Mouse (Mus musculus) C2C12 (cell line): Measurements from ENCODE around the gene Slc9a7. TPM values are rescaled to one million over a fixed set of nuclear protein-coding genes. Genes with fewer than 3 reads are reported as not detected.

Experiments
- H3K27me3 ChIP-seq: one replicate; pipeline ENCODE4 v1.6.1; 2011; ENCODE audit not compliant: control insufficient read depth, insufficient read depth, insufficient read length
- H3K36me3 ChIP-seq: one replicate; pipeline ENCODE4 v1.6.1; 2011; ENCODE audit not compliant: control insufficient read depth, insufficient read depth
- H3K4me3 ChIP-seq: one replicate; pipeline ENCODE4 v1.5.1; 2011; ENCODE audit warnings: mild to moderate bottlenecking, control low read depth; ENCODE audit not compliant: poor library complexity, insufficient read depth, severe bottlenecking
- H3K79me2 ChIP-seq: one replicate; pipeline ENCODE4 v1.6.1; 2011; ENCODE audit not compliant: control insufficient read depth, insufficient read depth
- H3K79me3 ChIP-seq: one replicate; pipeline ENCODE4 v1.6.1; 2011; ENCODE audit warnings: low read depth, control low read depth
- H3ac ChIP-seq: one replicate; pipeline ENCODE3; 2011; ENCODE audit warnings: low read depth; ENCODE audit not compliant: control insufficient read depth, insufficient read length
- CEBPB ChIP-seq: IDR thresholded peaks from one replicate; pipeline ENCODE4 v1.6.1; 2011; ENCODE audit warnings: low read depth, mild to moderate bottlenecking, control low read depth, moderate library complexity
- CTCF ChIP-seq: IDR thresholded peaks from one replicate; pipeline ENCODE4 v1.5.1; 2011; ENCODE audit not compliant: control insufficient read depth, insufficient read depth, insufficient read length
- FOSL1 ChIP-seq: IDR thresholded peaks from one replicate; pipeline ENCODE4 v1.8.0; 2011; ENCODE audit warnings: mild to moderate bottlenecking, low read length; ENCODE audit not compliant: poor library complexity, insufficient read depth, severe bottlenecking
- MAX ChIP-seq: IDR thresholded peaks from one replicate; pipeline ENCODE4 v1.6.1; 2011; ENCODE audit warnings: mild to moderate bottlenecking, control low read depth
- MYOD1 ChIP-seq: IDR thresholded peaks from one replicate; pipeline ENCODE4 v1.6.1; 2011; ENCODE audit warnings: low read depth; ENCODE audit not compliant: control insufficient read depth, insufficient read length
- MYOG ChIP-seq: IDR thresholded peaks from one replicate; pipeline ENCODE4 v1.6.1; 2011; ENCODE audit not compliant: control insufficient read depth, insufficient read length; ENCODE audit errors: extremely low read depth
- USF1 ChIP-seq: IDR thresholded peaks from one replicate; pipeline ENCODE4 v1.6.1; 2011; ENCODE audit warnings: low read depth, mild to moderate bottlenecking, control low read depth, moderate library complexity
- polyA plus RNA-seq: library from polyadenylated mRNA; unstranded; fragments of >200 nt; fragmentation: generic; extraction: Trizol; gene quantifications from one replicate; pipeline ENCODE4 v1.2.1, GENCODE M21; 2012; ENCODE audit warnings: missing spikeins

The Slc9a7 gene
- polyA plus RNA-seq, 1 experiment: 0.02 TPM

GRCm38 (mm10) chrX:20066636-20067035, 225.0 kb downstream of the Slc9a7 start:
- H3K36me3 ChIP-seq: no peaks in the 10 kb centered on the region

GRCm38 (mm10) chrX:20061764-20062480, 229.7 kb downstream of the Slc9a7 start:
- Histone ChIP-seq H3K36me3 (no peaks in the 10 kb centered on the region), H3K27me3 (no peaks in the 10 kb centered on the region), H3K79me3 (no peaks in the 10 kb centered on the region), H3K79me2 (no peaks in the 10 kb centered on the region), H3ac (no peak overlapping the region), H3K4me3 (no peak overlapping the region)
- TF ChIP-seq USF1: no peak
- no peak for TF ChIP-seq CTCF
- TF ChIP-seq FOSL1: no peak
- no peak for TF ChIP-seq MAX

More at GRCm38 (mm10) chrX:20066636-20067035, 225.0 kb downstream of the Slc9a7 start:
- H3K79me3 ChIP-seq: no peaks in the 10 kb centered on the region
- H3K4me3 ChIP-seq: no peak overlapping the region
- no peaks in the 10 kb centered on the region for H3K79me2 ChIP-seq
- H3ac ChIP-seq: no peak overlapping the region
- TF ChIP-seq MYOG (no peak), CTCF (no peak), MYOD1 (no peak), FOSL1 (no peak), MAX (no peak), CEBPB (no peak), USF1 (no peak)
- H3K27me3 ChIP-seq: no peaks in the 10 kb centered on the region

- H3K79me3 ChIP-seq: no peaks in the 10 kb centered on the region
- no peak overlapping the region for H3ac ChIP-seq
- TF ChIP-seq MAX (no peak), CEBPB (no peak)
- H3K36me3 ChIP-seq: no peaks in the 10 kb centered on the region
- peak overlapping the region; percentile 6 for H3K4me3 ChIP-seq
- no peaks in the 10 kb centered on the region for H3K79me2 ChIP-seq
- no peaks in the 10 kb centered on the region for H3K27me3 ChIP-seq
These were observed 230.8 kb downstream of the Slc9a7 start for GRCm38 (mm10) chrX:20060769-20061315.

GRCm38 (mm10) chrX:20060096-20060768, 231.4 kb downstream of the Slc9a7 start:
- no peak for TF ChIP-seq CTCF
- TF ChIP-seq MAX: no peak
- TF ChIP-seq CEBPB: no peak
- no peak for TF ChIP-seq MYOG
- TF ChIP-seq MYOD1: no peak
- TF ChIP-seq FOSL1: no peak
- TF ChIP-seq USF1: no peak
- no peaks in the 10 kb centered on the region for H3K79me3 ChIP-seq
- peak overlapping the region; percentile 32 for H3ac ChIP-seq
- no peaks in the 10 kb centered on the region for H3K36me3 ChIP-seq
- peak overlapping the region; percentile 6 for H3K4me3 ChIP-seq
- H3K79me2 ChIP-seq: no peaks in the 10 kb centered on the region
- no peaks in the 10 kb centered on the region for H3K27me3 ChIP-seq

- Histone ChIP-seq H3K79me2 (no peaks in the 10 kb centered on the region), H3ac (peak within 1 kb of the TSS; percentile 32), H3K4me3 (peak within 1 kb of the TSS; percentile 23), H3K36me3 (no peaks in the 10 kb centered on the region), H3K79me3 (no peaks in the 10 kb centered on the region), H3K27me3 (no peaks in the 10 kb centered on the region)
- TF ChIP-seq FOSL1: no peak
- no peak for TF ChIP-seq MAX
- no peak for TF ChIP-seq MYOG
- TF ChIP-seq CTCF: no peak
- no peak for TF ChIP-seq MYOD1
- TF ChIP-seq CEBPB: no peak
- TF ChIP-seq USF1: no peak
These were observed 232.1 kb downstream of the Slc9a7 start, which contains the start of gene Chst7 for GRCm38 (mm10) chrX:20059381-20059971. Gene Chst7 (plus strand): TSS chrX:20059560.

Other genes starting within 250 kb of the Slc9a7 start
- 6.3 TPM for gene Chst7, start 232.2 kb downstream of the Slc9a7 start, polyA plus RNA-seq
- 3.3 TPM for gene Rp2, start 72.7 kb upstream of the Slc9a7 start, polyA plus RNA-seq
- 2.9 TPM for gene Jade3, start 133.9 kb upstream of the Slc9a7 start, polyA plus RNA-seq